Mouse (Mus musculus) left cerebral cortex, postnatal 10 days (tissue): Measurements from ENCODE around the gene Mef2c. TPM values are rescaled to one million over a fixed set of nuclear protein-coding genes. Genes with fewer than 3 reads are reported as not detected.

Experiments
- DNase-seq, 2 experiments: peaks; one replicate each; pipeline ENCODE4 v3.0.0; 2021 to 2022; ENCODE audit warnings: low spot score in 2 of 2, mixed read lengths in 1 of 2; ENCODE audit errors: extremely low spot score in 1 of 2
- intact Hi-C: fragments of 180-260 bp; cut with DNase I; formaldehyde crosslinking; loops from one replicate; pipeline ENCODE4 v1.15.1; 2025
- total RNA-seq, 2 experiments: library from RNA; stranded (reverse); gene quantifications; 2 replicates each; pipeline ENCODE4 v1.2.3; 2021

Mef2c gene
- total RNA-seq, 2 experiments from 2014 or later: 1,053 to 1,235 TPM

GRCm38 (mm10) chr13:83597739-83598210 lies 93.9 kb downstream of the Mef2c start:
- no peak for DNase-seq
- intact Hi-C loops: no loop called here

- DNase-seq: no peak
- intact Hi-C loops: no loop called here
Observed at GRCm38 (mm10) chr13:83600301-83600700, 96.5 kb downstream of the Mef2c start.

GRCm38 (mm10) chr13:83601741-83602140 lies 97.9 kb downstream of the Mef2c start:
- intact Hi-C loops: no loop called here

GRCm38 (mm10) chr13:83603373-83604265 lies 99.8 kb downstream of the Mef2c start:
- intact Hi-C loops: no loop called here
- peak in 1 of 2 experiments; percentile 39 for DNase-seq

More at GRCm38 (mm10) chr13:83601741-83602140, 97.9 kb downstream of the Mef2c start:
- DNase-seq: no peak

- DNase-seq: peak in 1 of 2 experiments; percentile 34
- intact Hi-C loops: no loop called here
Observed at GRCm38 (mm10) chr13:83604320-83604719, 100.5 kb downstream of the Mef2c start.

GRCm38 (mm10) chr13:83604785-83605184 lies 101.0 kb downstream of the Mef2c start:
- no peak for DNase-seq
- intact Hi-C loops: no loop called here

- peak in 1 of 2 experiments; percentile 41 for DNase-seq
- intact Hi-C loops: no loop called here
Observed at GRCm38 (mm10) chr13:83607883-83608581, 104.2 kb downstream of the Mef2c start.

- intact Hi-C loops: no loop called here
- no peak for DNase-seq
Observed at GRCm38 (mm10) chr13:83608851-83609516, 105.2 kb downstream of the Mef2c start.

- intact Hi-C loops: no loop called here
- DNase-seq: no peak
Observed at GRCm38 (mm10) chr13:83609517-83609878, 105.7 kb downstream of the Mef2c start.

GRCm38 (mm10) chr13:83610124-83610523 lies 106.3 kb downstream of the Mef2c start:
- no peak for DNase-seq
- intact Hi-C loops: no loop called here

GRCm38 (mm10) chr13:83612195-83612594 lies 108.4 kb downstream of the Mef2c start:
- intact Hi-C loops: no loop called here
- no peak for DNase-seq

- intact Hi-C loops: no loop called here
- no peak for DNase-seq
Observed at GRCm38 (mm10) chr13:83615875-83616274, 112.0 kb downstream of the Mef2c start.

GRCm38 (mm10) chr13:83624651-83625050 lies 120.8 kb downstream of the Mef2c start:
- no peak for DNase-seq
- intact Hi-C loops: no loop called here

- intact Hi-C loops: no loop called here
- DNase-seq: no peak
Observed at GRCm38 (mm10) chr13:83627429-83627828, 123.6 kb downstream of the Mef2c start.

- no peak for DNase-seq
- intact Hi-C loops: no loop called here
Observed at GRCm38 (mm10) chr13:83628139-83628538, 124.3 kb downstream of the Mef2c start.

- intact Hi-C loops: no loop called here
- DNase-seq: no peak
Observed at GRCm38 (mm10) chr13:83633155-83633554, 129.3 kb downstream of the Mef2c start.

- intact Hi-C loops: no loop called here
- no peak for DNase-seq
Observed at GRCm38 (mm10) chr13:83635218-83635617, 131.4 kb downstream of the Mef2c start.

GRCm38 (mm10) chr13:83637666-83638065 lies 133.8 kb downstream of the Mef2c start:
- DNase-seq: no peak
- intact Hi-C loops: no loop called here

GRCm38 (mm10) chr13:83638735-83639134 lies 134.9 kb downstream of the Mef2c start:
- no peak for DNase-seq
- intact Hi-C loops: no loop called here
